Mouse (Mus musculus): ENCODE measurements at regions not wholly inside any gene's neighbourhood (a gene's known extent, or its start where the extent isn't known, plus 50 kb on each side); places are given as distances from the start of the nearest gene placed in this dataset.

GRCm38 (mm10) chr15:93932971-93933496 lies 337.3 kb upstream of the Prickle1 start:
- H3K27ac ChIP-seq (ENCODE audit: low read depth, low read length): peak overlapping the region; percentile 44; the same call in 1 of the 2 replicates
- no peaks in the 10 kb centered on the region for H3K27me3 ChIP-seq (ENCODE audit: control insufficient read depth, insufficient read depth, low read length)
- H3K9me3 ChIP-seq (ENCODE audit: control insufficient read depth, low read length): no peaks in the 10 kb centered on the region
- H3K4me2 ChIP-seq (replicated peaks; ENCODE audit: low read depth, low read length): no peak overlapping the region
- no peak overlapping the region for H3K4me3 ChIP-seq (ENCODE audit: low read length)
- 51% methylated on average over 5 of the region's 5 CpGs for WGBS
- H3K9ac ChIP-seq (ENCODE audit: low read depth, low read length): no peak overlapping the region
- no peak for ATAC-seq (ENCODE audit: low FRiP score, low TSS enrichment)
- H3K4me1 ChIP-seq (ENCODE audit: control insufficient read depth, insufficient read depth, low read length): no peaks in the 10 kb centered on the region
- no peaks in the 10 kb centered on the region for H3K36me3 ChIP-seq (ENCODE audit: control insufficient read depth, insufficient read depth, low read length)

DNA sequence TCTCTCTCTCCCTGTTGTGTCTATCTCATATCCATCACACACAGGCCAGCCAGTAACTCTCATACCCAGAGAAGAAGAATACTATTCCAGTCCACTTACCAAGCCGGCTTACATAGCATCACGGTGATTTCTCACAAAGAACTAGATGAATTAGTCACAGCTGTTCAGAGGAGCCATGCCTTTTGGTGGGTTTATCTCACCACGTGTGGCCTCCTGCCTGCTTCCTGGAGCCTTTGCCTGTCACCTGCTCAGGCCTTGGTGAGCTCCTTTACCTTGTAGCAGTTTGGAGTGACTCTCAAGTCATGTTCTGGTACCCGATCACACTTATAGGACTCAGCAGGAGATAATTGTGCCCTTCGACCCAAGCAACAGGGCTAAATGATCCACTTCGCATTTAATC lies 331.2 kb upstream of the Prickle1 start:
- no peak for ATAC-seq (ENCODE audit: low FRiP score, low TSS enrichment)
- WGBS: 63% methylated on average over 6 of the region's 6 CpGs
- Histone ChIP-seq H3K4me2 (replicated peaks; ENCODE audit: low read depth, low read length) (no peak overlapping the region), H3K9me3 (ENCODE audit: control insufficient read depth, low read length) (no peaks in the 10 kb centered on the region), H3K4me1 (ENCODE audit: control insufficient read depth, insufficient read depth, low read length) (peaks cover 9% of the 10 kb centered on the region; the same call in 1 of the 2 replicates), H3K36me3 (ENCODE audit: control insufficient read depth, insufficient read depth, low read length) (no peaks in the 10 kb centered on the region), H3K4me3 (ENCODE audit: low read length) (no peak overlapping the region), H3K27ac (ENCODE audit: low read depth, low read length) (no peak overlapping the region), H3K27me3 (ENCODE audit: control insufficient read depth, insufficient read depth, low read length) (no peaks in the 10 kb centered on the region), H3K9ac (ENCODE audit: low read depth, low read length) (no peak overlapping the region)

DNA sequence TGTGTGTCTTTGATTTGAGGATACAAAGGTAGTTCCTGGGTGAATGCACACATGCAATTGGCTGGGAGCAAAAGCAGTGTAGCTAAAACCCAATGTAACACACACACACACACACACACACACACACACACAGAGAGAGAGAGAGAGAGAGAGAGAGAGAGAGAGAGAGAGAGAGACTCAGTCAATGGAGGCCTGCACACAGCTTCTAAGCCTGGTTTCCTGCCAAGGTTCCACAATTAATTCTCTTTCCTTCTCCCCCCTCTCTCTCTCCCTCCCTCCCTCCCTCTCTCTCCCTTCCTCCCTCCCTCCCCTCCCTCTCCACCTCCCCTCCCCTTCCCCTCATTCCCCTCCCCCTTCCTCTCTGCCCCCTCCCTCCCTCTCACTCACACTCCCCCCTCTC lies 330.6 kb upstream of the Prickle1 start:
- H3K27me3 ChIP-seq (ENCODE audit: control insufficient read depth, insufficient read depth, low read length): no peaks in the 10 kb centered on the region
- H3K9ac ChIP-seq (ENCODE audit: low read depth, low read length): no peak overlapping the region
- ATAC-seq (ENCODE audit: low FRiP score, low TSS enrichment): no peak
- H3K9me3 ChIP-seq (ENCODE audit: control insufficient read depth, low read length): no peaks in the 10 kb centered on the region
- H3K4me3 ChIP-seq (ENCODE audit: low read length): no peak overlapping the region
- H3K27ac ChIP-seq (ENCODE audit: low read depth, low read length): no peak overlapping the region
- peaks cover 12% of the 10 kb centered on the region; the same call in 1 of the 2 replicates for H3K4me1 ChIP-seq (ENCODE audit: control insufficient read depth, insufficient read depth, low read length)
- H3K4me2 ChIP-seq (replicated peaks; ENCODE audit: low read depth, low read length): no peak overlapping the region
- H3K36me3 ChIP-seq (ENCODE audit: control insufficient read depth, insufficient read depth, low read length): no peaks in the 10 kb centered on the region

- Histone ChIP-seq H3K9me3 (ENCODE audit: control insufficient read depth, low read length) (no peaks in the 10 kb centered on the region), H3K36me3 (ENCODE audit: control insufficient read depth, insufficient read depth, low read length) (no peaks in the 10 kb centered on the region), H3K27ac (ENCODE audit: low read depth, low read length) (no peak overlapping the region; the same call in 1 of the 2 replicates), H3K4me2 (replicated peaks; ENCODE audit: low read depth, low read length) (no peak overlapping the region), H3K4me1 (ENCODE audit: control insufficient read depth, insufficient read depth, low read length) (peaks cover 13% of the 10 kb centered on the region; the same call in 1 of the 2 replicates), H3K9ac (ENCODE audit: low read depth, low read length) (no peak overlapping the region), H3K4me3 (ENCODE audit: low read length) (no peak overlapping the region), H3K27me3 (ENCODE audit: control insufficient read depth, insufficient read depth, low read length) (no peaks in the 10 kb centered on the region)
- 76% methylated on average over 6 of the region's 6 CpGs for WGBS
- peak; percentile 65; the same call in 1 of the 2 replicates for ATAC-seq (ENCODE audit: low FRiP score, low TSS enrichment)
Observed at GRCm38 (mm10) chr15:93921457-93922234, 326.0 kb upstream of the Prickle1 start.

DNA sequence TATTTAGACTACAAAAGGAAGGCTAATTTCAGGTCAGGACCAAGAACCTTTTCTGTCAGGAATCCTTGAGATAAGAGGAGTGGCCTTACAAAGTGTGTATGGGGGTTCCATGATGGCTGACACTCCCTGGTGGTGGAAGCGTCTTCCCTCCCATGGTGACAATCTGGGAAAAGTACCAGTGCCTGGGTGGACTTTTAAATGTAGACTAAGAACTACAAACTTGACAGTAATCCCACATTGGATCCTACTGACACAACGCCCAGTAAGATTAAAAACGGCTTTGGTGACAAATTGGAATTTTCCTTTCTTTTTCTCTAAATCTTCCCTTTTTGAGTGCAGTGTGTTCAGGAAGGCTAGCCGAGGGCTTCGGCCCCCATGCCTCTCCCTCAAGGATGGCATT lies 325.3 kb upstream of the Prickle1 start:
- Histone ChIP-seq H3K4me2 (replicated peaks; ENCODE audit: low read depth, low read length) (no peak overlapping the region), H3K4me1 (ENCODE audit: control insufficient read depth, insufficient read depth, low read length) (peaks cover 15% of the 10 kb centered on the region; the same call in 1 of the 2 replicates), H3K36me3 (ENCODE audit: control insufficient read depth, insufficient read depth, low read length) (no peaks in the 10 kb centered on the region), H3K27ac (ENCODE audit: low read depth, low read length) (no peak overlapping the region; the same call in 1 of the 2 replicates), H3K9me3 (ENCODE audit: control insufficient read depth, low read length) (no peaks in the 10 kb centered on the region), H3K27me3 (ENCODE audit: control insufficient read depth, insufficient read depth, low read length) (no peaks in the 10 kb centered on the region), H3K9ac (ENCODE audit: low read depth, low read length) (no peak overlapping the region), H3K4me3 (ENCODE audit: low read length) (no peak overlapping the region)
- no peak for ATAC-seq (ENCODE audit: low FRiP score, low TSS enrichment)
- 83% methylated on average over 5 of the region's 5 CpGs for WGBS

- no peak for ATAC-seq (ENCODE audit: low FRiP score, low TSS enrichment)
- Histone ChIP-seq H3K9ac (ENCODE audit: low read depth, low read length) (no peak overlapping the region), H3K27ac (ENCODE audit: low read depth, low read length) (no peak overlapping the region), H3K4me1 (ENCODE audit: control insufficient read depth, insufficient read depth, low read length) (peaks cover 12% of the 10 kb centered on the region; the same call in 1 of the 2 replicates), H3K9me3 (ENCODE audit: control insufficient read depth, low read length) (no peaks in the 10 kb centered on the region; the same call in 1 of the 2 replicates), H3K4me3 (ENCODE audit: low read length) (no peak overlapping the region), H3K36me3 (ENCODE audit: control insufficient read depth, insufficient read depth, low read length) (no peaks in the 10 kb centered on the region), H3K27me3 (ENCODE audit: control insufficient read depth, insufficient read depth, low read length) (no peaks in the 10 kb centered on the region), H3K4me2 (replicated peaks; ENCODE audit: low read depth, low read length) (no peak overlapping the region)
- 93% methylated on average over 6 of the region's 6 CpGs for WGBS
Observed at GRCm38 (mm10) chr15:93919577-93919976, 323.9 kb upstream of the Prickle1 start.

GRCm38 (mm10) chr15:93916856-93917255 lies 321.2 kb upstream of the Prickle1 start:
- no peak overlapping the region for H3K4me3 ChIP-seq (ENCODE audit: low read length)
- 46% methylated on average over 3 of the region's 3 CpGs for WGBS
- H3K27me3 ChIP-seq (ENCODE audit: control insufficient read depth, insufficient read depth, low read length): no peaks in the 10 kb centered on the region
- H3K4me1 ChIP-seq (ENCODE audit: control insufficient read depth, insufficient read depth, low read length): peaks cover 11% of the 10 kb centered on the region; the same call in 1 of the 2 replicates
- H3K9me3 ChIP-seq (ENCODE audit: control insufficient read depth, low read length): no peaks in the 10 kb centered on the region; the same call in 1 of the 2 replicates
- no peak overlapping the region for H3K9ac ChIP-seq (ENCODE audit: low read depth, low read length)
- no peak for ATAC-seq (ENCODE audit: low FRiP score, low TSS enrichment)
- H3K4me2 ChIP-seq (replicated peaks; ENCODE audit: low read depth, low read length): no peak overlapping the region
- H3K27ac ChIP-seq (ENCODE audit: low read depth, low read length): peak overlapping the region; percentile 56; the same call in 1 of the 2 replicates
- H3K36me3 ChIP-seq (ENCODE audit: control insufficient read depth, insufficient read depth, low read length): no peaks in the 10 kb centered on the region

DNA sequence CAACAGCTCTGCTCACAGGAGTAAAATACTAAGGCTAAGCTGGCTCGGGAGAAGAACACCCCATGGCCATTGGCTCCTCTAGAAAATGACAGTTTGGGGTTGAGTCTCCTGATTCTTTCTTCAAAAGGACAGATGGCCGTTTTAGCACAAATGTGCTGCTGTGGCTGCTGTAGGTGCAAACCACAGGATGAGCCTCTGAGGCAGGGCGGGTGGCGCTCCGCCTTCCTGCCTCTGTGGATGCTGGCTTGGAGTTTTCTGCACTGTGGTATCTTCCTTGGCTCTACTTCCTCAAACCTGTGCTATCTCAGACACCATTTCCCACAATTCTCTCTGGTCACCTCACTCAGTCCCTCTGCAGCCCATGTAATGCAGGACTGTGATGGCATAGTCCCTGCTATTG lies 317.8 kb upstream of the Prickle1 start:
- no peak overlapping the region for H3K4me2 ChIP-seq (replicated peaks; ENCODE audit: low read depth, low read length)
- no peaks in the 10 kb centered on the region; the same call in 1 of the 2 replicates for H3K9me3 ChIP-seq (ENCODE audit: control insufficient read depth, low read length)
- H3K9ac ChIP-seq (ENCODE audit: low read depth, low read length): no peak overlapping the region
- H3K4me3 ChIP-seq (ENCODE audit: low read length): no peak overlapping the region
- 56% methylated on average over 5 of the region's 5 CpGs for WGBS
- no peaks in the 10 kb centered on the region for H3K27me3 ChIP-seq (ENCODE audit: control insufficient read depth, insufficient read depth, low read length)
- peaks cover 14% of the 10 kb centered on the region; the same call in 1 of the 2 replicates for H3K4me1 ChIP-seq (ENCODE audit: control insufficient read depth, insufficient read depth, low read length)
- no peaks in the 10 kb centered on the region for H3K36me3 ChIP-seq (ENCODE audit: control insufficient read depth, insufficient read depth, low read length)
- no peak for ATAC-seq (ENCODE audit: low FRiP score, low TSS enrichment)
- H3K27ac ChIP-seq (ENCODE audit: low read depth, low read length): no peak overlapping the region

DNA sequence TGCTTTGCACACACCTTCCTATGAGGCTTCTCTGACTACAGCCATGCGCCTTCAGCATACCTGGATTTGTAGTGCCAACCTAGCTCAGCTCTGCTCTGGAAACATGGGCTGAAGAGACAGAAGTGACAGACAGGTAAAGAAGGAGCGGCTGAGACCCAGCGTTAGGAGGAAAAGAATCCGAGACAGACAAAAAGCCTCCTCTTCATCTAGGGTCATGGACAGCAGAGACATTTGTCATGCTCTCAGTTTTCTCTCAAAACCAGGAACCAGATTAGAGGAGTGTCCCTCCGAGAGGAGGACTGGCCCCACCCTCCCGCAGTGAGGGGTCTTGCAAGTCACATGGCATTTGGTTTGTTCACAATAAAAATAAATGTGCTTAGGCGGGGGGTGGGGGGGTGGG lies 317.4 kb upstream of the Prickle1 start:
- H3K27me3 ChIP-seq (ENCODE audit: control insufficient read depth, insufficient read depth, low read length): no peaks in the 10 kb centered on the region
- no peak overlapping the region for H3K27ac ChIP-seq (ENCODE audit: low read depth, low read length)
- no peaks in the 10 kb centered on the region; the same call in 1 of the 2 replicates for H3K9me3 ChIP-seq (ENCODE audit: control insufficient read depth, low read length)
- no peaks in the 10 kb centered on the region for H3K36me3 ChIP-seq (ENCODE audit: control insufficient read depth, insufficient read depth, low read length)
- no peak overlapping the region for H3K4me3 ChIP-seq (ENCODE audit: low read length)
- WGBS: 31% methylated on average over 7 of the region's 7 CpGs
- H3K4me1 ChIP-seq (ENCODE audit: control insufficient read depth, insufficient read depth, low read length): peaks cover 14% of the 10 kb centered on the region; the same call in 1 of the 2 replicates
- H3K4me2 ChIP-seq (replicated peaks; ENCODE audit: low read depth, low read length): no peak overlapping the region
- no peak for ATAC-seq (ENCODE audit: low FRiP score, low TSS enrichment)
- H3K9ac ChIP-seq (ENCODE audit: low read depth, low read length): no peak overlapping the region
